Mouse (Mus musculus) layer of hippocampus, adult 6 months (tissue): Measurements from ENCODE around the gene Olfr593. TPM values are rescaled to one million over a fixed set of nuclear protein-coding genes. Genes with fewer than 3 reads are reported as not detected.

ENCODE experiments used
- long read RNA-seq, 2 experiments: library from polyadenylated mRNA; unstranded; transcript quantifications; one replicate each; pipeline ENCODE4 v2.0.0; 2019 to 2020
- microRNA-seq: library from miRNA; unstranded; fragments of <30 nt; microRNA quantifications from one replicate; pipeline ENCODE4 v1.2.0, GENCODE M21; 2020
- polyA plus RNA-seq: library from polyadenylated mRNA; unstranded; fragments of <200 nt; fragmentation: Nextera tagmentation; gene quantifications from 2 replicates; pipeline ENCODE4 v1.2.3, GENCODE M21; 2021

Olfr593 gene
- not detected in 2 replicates for polyA plus RNA-seq
- long read RNA-seq, experiment 1, result 0 reads
- long read RNA-seq, experiment 2, result 0 reads

DNA sequence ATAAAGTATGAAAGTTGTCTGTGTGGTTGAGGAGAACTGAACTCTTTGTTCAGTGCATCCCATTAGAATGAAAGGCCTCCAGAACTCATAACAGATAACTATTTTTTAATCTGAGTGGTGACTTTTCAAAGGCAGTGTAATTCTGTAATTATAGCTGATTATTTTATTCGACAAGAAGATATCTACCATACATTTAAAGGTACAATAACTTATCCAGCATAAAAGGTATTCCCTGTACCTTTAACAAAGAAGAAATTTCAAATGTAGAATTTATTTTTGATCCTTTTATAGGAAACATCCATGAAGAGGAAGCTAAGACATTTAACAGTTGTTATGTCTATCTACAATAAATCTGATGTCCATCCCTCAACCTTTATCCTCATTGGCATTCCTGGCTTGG lies at the start of gene Olfr593:
Gene Olfr593, plus strand, starts transcription at position 301 of the 400 bp plus-strand sequence.

DNA sequence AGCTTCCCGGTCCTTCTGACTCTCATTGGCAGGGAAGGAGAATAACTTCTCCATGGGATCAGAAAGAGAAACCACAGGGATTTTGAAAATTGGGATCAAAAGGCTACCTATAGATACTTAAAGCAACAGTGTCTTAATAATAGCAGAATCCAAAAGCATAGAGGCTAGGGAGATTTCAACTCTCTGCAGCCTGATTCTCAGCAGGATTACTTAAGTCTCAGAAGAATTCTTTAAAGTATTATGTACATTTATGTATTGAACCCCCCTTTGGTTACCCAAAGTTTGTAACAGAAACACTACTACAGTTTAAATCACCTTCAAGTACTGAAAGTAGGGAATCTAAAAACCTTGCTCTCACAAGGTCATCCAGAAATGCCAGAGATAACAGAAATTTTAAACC lies 33.4 kb upstream of the Olfr593 start, which contains the start of gene Olfr591:
Gene Olfr591, minus strand, starts transcription at position 101 of the 400 bp plus-strand sequence.

DNA sequence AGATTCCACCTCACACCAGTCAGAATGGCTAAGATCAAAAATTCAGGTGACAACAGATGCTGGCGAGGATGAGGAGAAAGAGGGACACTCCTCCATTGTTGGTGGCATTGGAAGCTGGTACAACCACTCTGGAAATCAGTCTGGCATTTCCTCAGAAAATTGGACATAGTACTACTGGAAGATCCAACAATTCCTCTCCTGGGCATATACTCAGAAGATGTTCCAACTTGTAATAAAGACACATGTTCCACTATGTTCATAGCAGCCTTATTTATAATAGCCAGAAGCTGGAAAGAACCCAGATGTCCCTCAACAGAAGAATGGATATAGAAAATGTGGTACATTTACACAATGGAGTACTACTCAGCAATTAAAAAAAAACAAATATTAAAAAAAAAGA lies 27.2 kb upstream of the Olfr593 start, which contains the start of gene Olfr592:
Gene Olfr592, plus strand, starts transcription at position 301 of the 400 bp plus-strand sequence.

DNA sequence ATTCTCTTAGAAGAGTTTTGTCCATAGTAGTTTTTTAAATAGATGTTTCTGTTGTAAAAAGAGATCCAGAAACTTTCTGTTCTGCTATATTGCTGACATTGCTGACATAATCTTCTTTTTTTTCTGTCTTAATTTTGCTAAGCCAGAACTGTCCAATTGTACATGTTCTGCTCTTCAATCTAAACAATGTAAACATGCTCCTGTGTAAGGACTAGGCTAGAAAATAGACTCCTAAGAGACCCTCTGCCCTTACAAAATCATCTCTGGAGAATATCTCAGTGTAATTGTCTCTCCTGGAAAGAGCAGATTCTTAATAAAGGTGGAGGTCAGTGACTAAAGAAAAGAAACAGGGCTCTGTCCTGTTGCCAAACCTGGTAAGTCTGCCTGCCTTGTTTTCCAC lies 5.0 kb downstream of the Olfr593 start, which contains the start of gene Olfr594:
Gene Olfr594, plus strand, starts transcription at position 301 of the 400 bp plus-strand sequence.

DNA sequence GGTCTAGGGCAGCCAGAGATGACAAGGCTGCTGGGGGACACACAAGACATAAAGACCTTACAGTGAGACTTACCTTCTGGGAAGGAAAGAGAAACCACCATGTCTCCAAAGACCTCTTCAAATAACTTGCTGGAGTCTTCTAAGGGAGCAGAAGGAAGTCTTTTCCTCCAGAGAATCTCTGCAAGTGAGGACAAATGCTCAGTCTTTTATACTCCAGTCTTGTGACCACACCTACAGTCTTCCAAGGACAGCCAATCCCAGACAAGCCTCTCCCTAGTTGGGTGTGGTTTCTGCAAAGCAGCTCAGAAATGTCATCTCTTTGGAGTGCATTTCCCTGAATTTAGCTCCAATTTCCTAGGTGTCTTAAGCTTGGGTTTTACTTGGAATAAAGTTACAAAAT lies 40.7 kb downstream of the Olfr593 start, which contains the start of gene Usp17ld:
Gene Usp17ld, minus strand, starts transcription at position 101 of the 400 bp plus-strand sequence.

Small RNA genes lying within 50 kb of the gene (microRNA-seq; reads per million reads assigned to microRNA genes)
- not detected for gene Gm25171

Other genes with a start within 250 kb of the Olfr593 start
- not detected in 2 replicates for gene Olfr576, start 249.2 kb upstream of the Olfr593 start, polyA plus RNA-seq
- gene Olfr577, start 235.9 kb upstream of the Olfr593 start, polyA plus RNA-seq, result not detected in 2 replicates
- not detected in 2 replicates for gene Olfr578, start 222.5 kb upstream of the Olfr593 start, polyA plus RNA-seq
- not detected in 2 replicates for gene Olfr582, start 173.8 kb upstream of the Olfr593 start, polyA plus RNA-seq
- gene Olfr583, start 160.6 kb upstream of the Olfr593 start, polyA plus RNA-seq, result not detected in 2 replicates
- not detected in 2 replicates for gene Olfr584, start 130.0 kb upstream of the Olfr593 start, polyA plus RNA-seq
- not detected in 2 replicates for gene Olfr585, start 114.1 kb upstream of the Olfr593 start, polyA plus RNA-seq
- not detected in 2 replicates for gene Olfr586, start 86.2 kb upstream of the Olfr593 start, polyA plus RNA-seq
- gene Olfr588-ps1, start 71.0 kb upstream of the Olfr593 start, polyA plus RNA-seq, result not detected in 2 replicates
- not detected in 2 replicates for gene Olfr589, start 55.5 kb upstream of the Olfr593 start, polyA plus RNA-seq
- not detected in 2 replicates for gene Olfr591, start 33.5 kb upstream of the Olfr593 start, polyA plus RNA-seq
- not detected in 2 replicates for gene Olfr592, start 27.1 kb upstream of the Olfr593 start, polyA plus RNA-seq
- gene Olfr594, start 5.1 kb downstream of the Olfr593 start, polyA plus RNA-seq, result not detected in 2 replicates
- not detected in 2 replicates for gene Usp17ld, start 40.6 kb downstream of the Olfr593 start, polyA plus RNA-seq
- gene Olfr596, start 93.8 kb downstream of the Olfr593 start, polyA plus RNA-seq, result not detected in 2 replicates
- not detected in 2 replicates for gene Olfr597, start 104.5 kb downstream of the Olfr593 start, polyA plus RNA-seq
- not detected in 2 replicates for gene Olfr598, start 111.7 kb downstream of the Olfr593 start, polyA plus RNA-seq
- gene Olfr599, start 124.1 kb downstream of the Olfr593 start, polyA plus RNA-seq, result not detected in 2 replicates
- gene Olfr600, start 137.8 kb downstream of the Olfr593 start, polyA plus RNA-seq, result not detected in 2 replicates
- not detected in 2 replicates for gene Olfr601, start 150.8 kb downstream of the Olfr593 start, polyA plus RNA-seq
- gene Olfr603, start 174.3 kb downstream of the Olfr593 start, polyA plus RNA-seq, result not detected in 2 replicates
- gene Usp17lc, start 203.2 kb downstream of the Olfr593 start, polyA plus RNA-seq, result not detected in 2 replicates
- gene Olfr605, start 233.6 kb downstream of the Olfr593 start, polyA plus RNA-seq, result not detected in 2 replicates
- gene Olfr606, start 237.2 kb downstream of the Olfr593 start, polyA plus RNA-seq, result not detected in 2 replicates